Mouse (Mus musculus): ENCODE results near the gene Tmem88. TPM values are rescaled to one million over a fixed set of nuclear protein-coding genes. Genes with fewer than 3 reads are reported as not detected.

The Tmem88 gene
- polyA plus RNA-seq, 1 experiment = 16.5 TPM

- Histone ChIP-seq H3K4me3 (ENCODE audit: low read depth, low read length) (no peak overlapping the region), H3K27ac (ENCODE audit: insufficient read depth, low read depth, low read length) (peak overlapping the region; percentile 91; the same call in 1 of the 2 replicates), H3K27me3 (ENCODE audit: control insufficient read depth, insufficient read depth, low read length) (no peaks in the 10 kb centered on the region), H3K4me1 (ENCODE audit: control insufficient read depth, insufficient read depth, insufficient read length, low read length) (peaks cover 24% of the 10 kb centered on the region; the same call in 1 of the 2 replicates), H3K36me3 (ENCODE audit: control insufficient read depth, insufficient read depth, low read length) (no peaks in the 10 kb centered on the region)
- WGBS = 3% methylated on average over 4 of the region's 4 CpGs
- TF ChIP-seq CTCF (IDR thresholded peaks at IDR 0.05; ENCODE audit: extremely low read depth, insufficient read length, insufficient replicate concordance, low read depth, low read length) = no peak
- no peak for TF ChIP-seq POLR2A (IDR thresholded peaks at IDR 0.05; ENCODE audit: low read depth, low read length)
These were observed 18.5 kb upstream of the Tmem88 start for GRCm38 (mm10) chr11:69416509-69416908.

GRCm38 (mm10) chr11:69415668-69416451 is 17.8 kb upstream of the Tmem88 start:
- TF ChIP-seq POLR2A (IDR thresholded peaks at IDR 0.05; ENCODE audit: low read depth, low read length) (no peak), CTCF (IDR thresholded peaks at IDR 0.05; ENCODE audit: extremely low read depth, insufficient read length, insufficient replicate concordance, low read depth, low read length) (no peak)
- no peaks in the 10 kb centered on the region for H3K27me3 ChIP-seq (ENCODE audit: control insufficient read depth, insufficient read depth, low read length)
- H3K27ac ChIP-seq (ENCODE audit: insufficient read depth, low read depth, low read length) = peak overlapping the region; percentile 66
- peak overlapping the region; percentile 62 for H3K4me3 ChIP-seq (ENCODE audit: low read depth, low read length)
- H3K4me1 ChIP-seq (ENCODE audit: control insufficient read depth, insufficient read depth, insufficient read length, low read length) = peaks cover 24% of the 10 kb centered on the region
- H3K36me3 ChIP-seq (ENCODE audit: control insufficient read depth, insufficient read depth, low read length) = no peaks in the 10 kb centered on the region
- 2% methylated on average over 22 of the region's 25 CpGs for WGBS

GRCm38 (mm10) chr11:69415327-69415667 is 17.3 kb upstream of the Tmem88 start:
- peaks cover 21% of the 10 kb centered on the region for H3K4me1 ChIP-seq (ENCODE audit: control insufficient read depth, insufficient read depth, insufficient read length, low read length)
- H3K4me3 ChIP-seq (ENCODE audit: low read depth, low read length) = peak overlapping the region; percentile 62
- no peaks in the 10 kb centered on the region for H3K27me3 ChIP-seq (ENCODE audit: control insufficient read depth, insufficient read depth, low read length)
- H3K36me3 ChIP-seq (ENCODE audit: control insufficient read depth, insufficient read depth, low read length) = no peaks in the 10 kb centered on the region
- H3K27ac ChIP-seq (ENCODE audit: insufficient read depth, low read depth, low read length) = peak overlapping the region; percentile 66
- 7% methylated on average over 3 of the region's 3 CpGs for WGBS
- TF ChIP-seq POLR2A (IDR thresholded peaks at IDR 0.05; ENCODE audit: low read depth, low read length) = no peak
- no peak for TF ChIP-seq CTCF (IDR thresholded peaks at IDR 0.05; ENCODE audit: extremely low read depth, insufficient read length, insufficient replicate concordance, low read depth, low read length)

- H3K4me3 ChIP-seq (ENCODE audit: low read depth, low read length) = peak overlapping the region; percentile 62
- no peaks in the 10 kb centered on the region for H3K36me3 ChIP-seq (ENCODE audit: control insufficient read depth, insufficient read depth, low read length)
- peak overlapping the region; percentile 63 for H3K27ac ChIP-seq (ENCODE audit: insufficient read depth, low read depth, low read length)
- peaks cover 21% of the 10 kb centered on the region for H3K4me1 ChIP-seq (ENCODE audit: control insufficient read depth, insufficient read depth, insufficient read length, low read length)
- WGBS = 23% methylated on average over 4 of the region's 4 CpGs
- no peaks in the 10 kb centered on the region for H3K27me3 ChIP-seq (ENCODE audit: control insufficient read depth, insufficient read depth, low read length)
- TF ChIP-seq CTCF (IDR thresholded peaks at IDR 0.05; ENCODE audit: extremely low read depth, insufficient read length, insufficient replicate concordance, low read depth, low read length) = no peak
- no peak for TF ChIP-seq POLR2A (IDR thresholded peaks at IDR 0.05; ENCODE audit: low read depth, low read length)
These were observed 16.6 kb upstream of the Tmem88 start for GRCm38 (mm10) chr11:69414421-69415326.

- Histone ChIP-seq H3K36me3 (ENCODE audit: control insufficient read depth, insufficient read depth, low read length) (no peaks in the 10 kb centered on the region), H3K4me1 (ENCODE audit: control insufficient read depth, insufficient read depth, insufficient read length, low read length) (peaks cover 21% of the 10 kb centered on the region), H3K27ac (ENCODE audit: insufficient read depth, low read depth, low read length) (peak within 1 kb of the TSS; percentile 63), H3K27me3 (ENCODE audit: control insufficient read depth, insufficient read depth, low read length) (no peaks in the 10 kb centered on the region), H3K4me3 (ENCODE audit: low read depth, low read length) (no peak within 1 kb of the TSS)
- 27% methylated on average over 12 of the region's 12 CpGs for WGBS
- TF ChIP-seq CTCF (IDR thresholded peaks at IDR 0.05; ENCODE audit: extremely low read depth, insufficient read length, insufficient replicate concordance, low read depth, low read length) (no peak), POLR2A (IDR thresholded peaks at IDR 0.05; ENCODE audit: low read depth, low read length) (peak; percentile 20; the same call in 1 of the 2 replicates)
These were observed 15.5 kb upstream of the Tmem88 start, which contains the start of gene Kdm6b for GRCm38 (mm10) chr11:69413221-69414181. Gene Kdm6b, minus strand, starts transcription at chr11:69413675.

GRCm38 (mm10) chr11:69412548-69412947 is 14.5 kb upstream of the Tmem88 start:
- Histone ChIP-seq H3K4me1 (ENCODE audit: control insufficient read depth, insufficient read depth, insufficient read length, low read length) (peaks cover 27% of the 10 kb centered on the region), H3K36me3 (ENCODE audit: control insufficient read depth, insufficient read depth, low read length) (peaks cover 5% of the 10 kb centered on the region), H3K4me3 (ENCODE audit: low read depth, low read length) (no peak overlapping the region), H3K27ac (ENCODE audit: insufficient read depth, low read depth, low read length) (no peak overlapping the region), H3K27me3 (ENCODE audit: control insufficient read depth, insufficient read depth, low read length) (no peaks in the 10 kb centered on the region)
- WGBS = 77% methylated on average over 7 of the region's 7 CpGs
- TF ChIP-seq CTCF (IDR thresholded peaks at IDR 0.05; ENCODE audit: extremely low read depth, insufficient read length, insufficient replicate concordance, low read depth, low read length) = no peak
- no peak for TF ChIP-seq POLR2A (IDR thresholded peaks at IDR 0.05; ENCODE audit: low read depth, low read length)

Data from small intestine, adult 2 months (tissue).